Mouse (Mus musculus): Measurements from ENCODE around the gene Trim65. TPM values are rescaled to one million over a fixed set of nuclear protein-coding genes. Genes with fewer than 3 reads are reported as not detected.

The Trim65 gene
- 5.3 and 5.7 TPM in 2 replicates for polyA plus RNA-seq (2012; rRNA removed)

- peak within 1 kb of the TSS; percentile 78 for H3K27ac ChIP-seq (ENCODE audit: insufficient read depth, low read length)
- TF ChIP-seq POLR2A (IDR thresholded peaks at IDR 0.05; ENCODE audit: extremely low read depth, insufficient read depth, low read length) = peak; percentile 71
- TF ChIP-seq CTCF (IDR thresholded peaks at IDR 0.05; ENCODE audit: extremely low read depth, insufficient read depth, low read length) = peak; percentile 65
- peaks cover 4% of the 10 kb centered on the region for H3K4me1 ChIP-seq (ENCODE audit: control insufficient read depth, insufficient read depth, low read length)
- peak within 1 kb of the TSS; percentile 56 for H3K4me3 ChIP-seq (ENCODE audit: insufficient read depth, low read length)
These were observed at the start of gene Trim65 for GRCm38 (mm10) chr11:116130488-116131205. Gene Trim65, minus strand, starts transcription at chr11:116131128.

GRCm38 (mm10) chr11:116178411-116179121 lies 47.6 kb upstream of the Trim65 start:
- Histone ChIP-seq H3K27ac (ENCODE audit: insufficient read depth, low read length) (no peak overlapping the region), H3K4me3 (ENCODE audit: insufficient read depth, low read length) (no peak overlapping the region), H3K4me1 (ENCODE audit: control insufficient read depth, insufficient read depth, low read length) (no peaks in the 10 kb centered on the region)
- TF ChIP-seq CTCF (IDR thresholded peaks at IDR 0.05; ENCODE audit: extremely low read depth, insufficient read depth, low read length) = no peak
- no peak for TF ChIP-seq POLR2A (IDR thresholded peaks at IDR 0.05; ENCODE audit: extremely low read depth, insufficient read depth, low read length)

- no peak overlapping the region for H3K4me3 ChIP-seq (ENCODE audit: insufficient read depth, low read length)
- no peaks in the 10 kb centered on the region for H3K4me1 ChIP-seq (ENCODE audit: control insufficient read depth, insufficient read depth, low read length)
- TF ChIP-seq POLR2A (IDR thresholded peaks at IDR 0.05; ENCODE audit: extremely low read depth, insufficient read depth, low read length) (no peak), CTCF (IDR thresholded peaks at IDR 0.05; ENCODE audit: extremely low read depth, insufficient read depth, low read length) (no peak)
- H3K27ac ChIP-seq (ENCODE audit: insufficient read depth, low read length) = no peak overlapping the region
These were observed 45.1 kb upstream of the Trim65 start for GRCm38 (mm10) chr11:116176010-116176409.

GRCm38 (mm10) chr11:116174775-116175448 lies 44.0 kb upstream of the Trim65 start:
- Histone ChIP-seq H3K4me1 (ENCODE audit: control insufficient read depth, insufficient read depth, low read length) (no peaks in the 10 kb centered on the region), H3K27ac (ENCODE audit: insufficient read depth, low read length) (no peak overlapping the region), H3K4me3 (ENCODE audit: insufficient read depth, low read length) (no peak overlapping the region)
- TF ChIP-seq POLR2A (IDR thresholded peaks at IDR 0.05; ENCODE audit: extremely low read depth, insufficient read depth, low read length) = no peak
- no peak for TF ChIP-seq CTCF (IDR thresholded peaks at IDR 0.05; ENCODE audit: extremely low read depth, insufficient read depth, low read length)

- Histone ChIP-seq H3K4me3 (ENCODE audit: insufficient read depth, low read length) (no peak overlapping the region), H3K27ac (ENCODE audit: insufficient read depth, low read length) (no peak overlapping the region), H3K4me1 (ENCODE audit: control insufficient read depth, insufficient read depth, low read length) (no peaks in the 10 kb centered on the region; the same call in 1 of the 2 replicates)
- TF ChIP-seq CTCF (IDR thresholded peaks at IDR 0.05; ENCODE audit: extremely low read depth, insufficient read depth, low read length) (no peak), POLR2A (IDR thresholded peaks at IDR 0.05; ENCODE audit: extremely low read depth, insufficient read depth, low read length) (no peak)
These were observed 41.0 kb upstream of the Trim65 start for GRCm38 (mm10) chr11:116171959-116172358.

- H3K27ac ChIP-seq (ENCODE audit: insufficient read depth, low read length) = no peak overlapping the region
These were observed 39.3 kb upstream of the Trim65 start for GRCm38 (mm10) chr11:116170003-116170800.

GRCm38 (mm10) chr11:116169214-116169613 lies 38.3 kb upstream of the Trim65 start:
- Histone ChIP-seq H3K4me3 (ENCODE audit: insufficient read depth, low read length) (no peak overlapping the region), H3K27ac (ENCODE audit: insufficient read depth, low read length) (no peak overlapping the region), H3K4me1 (ENCODE audit: control insufficient read depth, insufficient read depth, low read length) (no peaks in the 10 kb centered on the region; the same call in 1 of the 2 replicates)
- no peak for TF ChIP-seq CTCF (IDR thresholded peaks at IDR 0.05; ENCODE audit: extremely low read depth, insufficient read depth, low read length)
- TF ChIP-seq POLR2A (IDR thresholded peaks at IDR 0.05; ENCODE audit: extremely low read depth, insufficient read depth, low read length) = no peak

More at GRCm38 (mm10) chr11:116170003-116170800, 39.3 kb upstream of the Trim65 start:
- no peak overlapping the region for H3K4me3 ChIP-seq (ENCODE audit: insufficient read depth, low read length)
- H3K4me1 ChIP-seq (ENCODE audit: control insufficient read depth, insufficient read depth, low read length) = no peaks in the 10 kb centered on the region; the same call in 1 of the 2 replicates
- no peak for TF ChIP-seq CTCF (IDR thresholded peaks at IDR 0.05; ENCODE audit: extremely low read depth, insufficient read depth, low read length)
- TF ChIP-seq POLR2A (IDR thresholded peaks at IDR 0.05; ENCODE audit: extremely low read depth, insufficient read depth, low read length) = no peak

GRCm38 (mm10) chr11:116167884-116168439 lies 37.0 kb upstream of the Trim65 start, which contains the start of gene Fbf1:
Gene Fbf1, minus strand, starts transcription at chr11:116168166.
- peak within 1 kb of the TSS; percentile 51 for H3K4me3 ChIP-seq (ENCODE audit: insufficient read depth, low read length)
- no peak for TF ChIP-seq CTCF (IDR thresholded peaks at IDR 0.05; ENCODE audit: extremely low read depth, insufficient read depth, low read length)
- peak; percentile 92 for TF ChIP-seq POLR2A (IDR thresholded peaks at IDR 0.05; ENCODE audit: extremely low read depth, insufficient read depth, low read length)
- H3K27ac ChIP-seq (ENCODE audit: insufficient read depth, low read length) = 0 out of 2 replicates have a peak within 1 kb of the TSS, but pooled peaks have one; percentile 16
- H3K4me1 ChIP-seq (ENCODE audit: control insufficient read depth, insufficient read depth, low read length) = no peaks in the 10 kb centered on the region; the same call in 1 of the 2 replicates
